Mouse (Mus musculus): ENCODE data around the gene Brox. TPM values are rescaled to one million over a fixed set of nuclear protein-coding genes. Genes with fewer than 3 reads are reported as not detected.

Gene Brox
- total RNA-seq (2023): 64.4 TPM

DNA sequence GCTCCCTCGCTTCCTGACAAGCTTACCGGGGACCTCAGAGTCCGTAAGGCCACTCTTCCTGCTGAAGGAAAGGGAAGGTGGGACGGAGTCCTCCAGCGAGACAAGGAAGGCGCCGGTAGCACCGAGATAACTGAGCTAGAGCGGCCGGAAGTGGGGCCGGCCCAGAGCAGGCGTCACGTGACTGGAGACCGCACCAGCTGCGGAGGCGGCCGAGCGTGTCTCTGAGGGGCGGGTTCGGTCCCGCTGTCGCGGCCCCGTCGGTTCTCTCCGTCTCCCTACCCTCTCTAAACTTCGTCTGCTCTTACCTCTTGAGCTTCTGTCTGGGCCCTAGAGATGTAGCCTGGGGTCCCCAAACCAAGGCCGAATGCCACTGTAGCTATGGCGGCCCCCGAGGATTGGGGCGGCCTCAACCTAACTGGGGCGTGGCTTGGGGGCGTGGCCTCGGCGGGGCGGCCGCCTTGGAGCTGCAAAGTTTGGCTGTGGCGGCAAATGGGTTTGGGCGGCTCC lies at the start of gene Brox:
Gene Brox (minus strand): TSS at position 393 of the 507 bp plus-strand sequence.

DNA sequence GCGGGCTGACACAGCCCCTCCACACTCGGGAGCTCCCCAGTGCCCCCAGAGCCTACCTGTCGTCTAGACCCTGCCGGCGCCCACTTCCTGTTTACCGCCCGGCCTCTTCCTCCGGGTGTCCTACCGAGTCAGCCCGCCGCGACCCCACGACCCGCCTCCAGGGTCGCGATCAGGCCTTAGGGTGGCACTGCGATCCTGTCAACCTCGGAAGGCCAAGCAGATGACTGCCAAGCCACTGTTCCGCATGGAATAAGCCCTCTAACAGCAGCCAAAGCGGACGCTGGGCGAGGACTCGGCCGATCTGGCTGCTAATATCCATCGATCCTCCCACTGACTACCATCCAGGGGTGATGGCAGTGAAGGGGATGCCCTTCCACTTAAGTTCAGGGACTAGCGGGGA lies 604 bp downstream of the Brox start, which contains the start of gene Aida:
Gene Aida (plus strand): TSS at position 126 of the 400 bp plus-strand sequence.

Other genes starting within 250 kb of the Brox start
- gene Disp1, start 75.7 kb downstream of the Brox start, total RNA-seq (2023): 16.9 TPM
- 36.3 TPM for gene Aida, start 679 bp downstream of the Brox start, total RNA-seq (2023)
- 192 TPM for gene Mia3, start 72.3 kb upstream of the Brox start, total RNA-seq (2023)
- 27.2 TPM for gene Taf1a, start 91.7 kb upstream of the Brox start, total RNA-seq (2023)
- gene Hhipl2, start 120.9 kb upstream of the Brox start, total RNA-seq (2023): not detected

Data from CD8-positive naive resting alpha-beta T cell, adult 57 days (primary cell).